Mouse (Mus musculus) layer of hippocampus, adult 2 months (tissue): ENCODE data around the gene St6galnac5. TPM values are rescaled to one million over a fixed set of nuclear protein-coding genes. Genes with fewer than 3 reads are reported as not detected.

ENCODE experiments used
- DNase-seq, 2 experiments: peaks; one replicate each; pipeline ENCODE4 v3.0.0; 2022; ENCODE audit warnings: low spot score in 2 of 2
- H3K27ac ChIP-seq: fragments of 200-600 bp; 2 replicates; pipeline ENCODE4 v1.8.1; 2022
- H3K4me3 ChIP-seq: fragments of 200-600 bp; 2 replicates; pipeline ENCODE4 v1.8.1; 2022; ENCODE audit warnings: mild to moderate bottlenecking
- CTCF ChIP-seq: fragments of 200-600 bp; conservative IDR thresholded peaks from 2 replicates; pipeline ENCODE4 v1.8.1; 2022; ENCODE audit warnings: antibody characterized with exemption, mild to moderate bottlenecking, moderate library complexity
- total RNA-seq, 2 experiments: library from RNA; stranded (reverse); gene quantifications; 2 replicates each; pipeline ENCODE4 v1.2.3; 2021

Gene St6galnac5
- total RNA-seq, 2 experiments from 2014 or later = 125 to 133 TPM

- DNase-seq = no peak
- no peak for TF ChIP-seq CTCF
- peak overlapping the region; percentile 29; the same call in 1 of the 2 replicates for H3K27ac ChIP-seq
- no peak overlapping the region for H3K4me3 ChIP-seq
Measured at GRCm38 (mm10) chr3:152944766-152945165, 37.3 kb downstream of the St6galnac5 start.

- 0 out of 2 replicates have a peak overlapping the region, but pooled peaks have one; percentile 14 for H3K27ac ChIP-seq
- no peak for DNase-seq
- no peak overlapping the region for H3K4me3 ChIP-seq
- no peak for TF ChIP-seq CTCF
Measured at GRCm38 (mm10) chr3:152942985-152943384, 39.1 kb downstream of the St6galnac5 start.

DNA sequence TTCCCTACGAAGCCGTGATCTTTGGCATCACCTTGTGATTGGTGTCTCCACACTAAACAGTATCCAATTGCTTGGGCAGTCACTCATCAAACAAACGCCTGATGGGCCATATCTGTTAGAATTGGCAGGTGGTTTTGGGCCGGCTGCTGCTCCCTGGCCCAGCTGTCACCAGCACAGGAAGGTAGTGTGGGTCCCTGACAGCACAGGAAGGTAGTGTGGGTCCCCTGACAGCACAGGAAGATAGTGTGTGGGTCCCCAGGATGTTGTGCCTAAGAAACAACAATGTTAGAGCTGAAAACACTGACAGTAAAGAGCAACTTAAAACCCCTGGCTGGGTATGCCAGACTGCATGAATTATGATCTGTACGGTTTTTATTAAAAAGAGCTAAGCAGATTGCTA is 40.4 kb downstream of the St6galnac5 start:
- Histone ChIP-seq H3K27ac (peak overlapping the region; percentile 0; the same call in 1 of the 2 replicates), H3K4me3 (no peak overlapping the region)
- DNase-seq = no peak
- TF ChIP-seq CTCF = no peak

DNA sequence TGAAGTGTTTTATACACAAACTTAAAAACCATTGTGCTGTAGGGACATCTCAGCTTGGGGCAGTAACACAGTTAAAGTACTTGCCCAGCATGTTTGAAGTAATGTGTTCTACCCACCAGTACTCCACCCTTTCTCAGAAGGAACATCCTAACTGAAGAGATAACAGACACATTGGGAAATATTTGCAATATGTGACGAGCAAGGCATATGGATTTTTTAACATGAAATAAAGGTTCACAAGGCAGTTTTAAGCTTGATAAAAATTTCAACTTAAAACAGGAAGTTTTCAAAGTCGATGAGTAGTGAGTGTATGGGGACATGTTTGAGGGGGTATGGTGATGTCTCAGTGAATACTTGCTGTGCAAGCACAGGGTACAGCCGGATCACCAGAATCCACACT is 45.7 kb downstream of the St6galnac5 start:
- Histone ChIP-seq H3K4me3 (no peak overlapping the region), H3K27ac (no peak overlapping the region)
- no peak for DNase-seq
- no peak for TF ChIP-seq CTCF

- Histone ChIP-seq H3K27ac (no peak overlapping the region), H3K4me3 (no peak overlapping the region)
- no peak for TF ChIP-seq CTCF
- DNase-seq = no peak
Measured at GRCm38 (mm10) chr3:152933737-152934136, 48.3 kb downstream of the St6galnac5 start.

GRCm38 (mm10) chr3:152932544-152932943 is 49.5 kb downstream of the St6galnac5 start:
- no peak overlapping the region for H3K27ac ChIP-seq
- DNase-seq = no peak
- no peak overlapping the region for H3K4me3 ChIP-seq
- TF ChIP-seq CTCF = no peak

GRCm38 (mm10) chr3:152932096-152932495 is 50.0 kb downstream of the St6galnac5 start:
- no peak for TF ChIP-seq CTCF
- Histone ChIP-seq H3K4me3 (no peak overlapping the region), H3K27ac (no peak overlapping the region)
- DNase-seq = no peak

- no peak for DNase-seq
- TF ChIP-seq CTCF = no peak
- Histone ChIP-seq H3K4me3 (no peak overlapping the region), H3K27ac (no peak overlapping the region)
Measured at GRCm38 (mm10) chr3:152931354-152931753, 50.7 kb downstream of the St6galnac5 start.

GRCm38 (mm10) chr3:152929788-152930281 is 52.2 kb downstream of the St6galnac5 start:
- DNase-seq = no peak
- Histone ChIP-seq H3K27ac (no peak overlapping the region), H3K4me3 (no peak overlapping the region)
- no peak for TF ChIP-seq CTCF

GRCm38 (mm10) chr3:152929256-152929787 is 52.7 kb downstream of the St6galnac5 start:
- TF ChIP-seq CTCF = no peak
- DNase-seq = no peak
- H3K4me3 ChIP-seq = no peak overlapping the region
- peak overlapping the region; percentile 50; the same call in 1 of the 2 replicates for H3K27ac ChIP-seq

GRCm38 (mm10) chr3:152928287-152928975 is 53.6 kb downstream of the St6galnac5 start:
- no peak for DNase-seq
- peak overlapping the region; percentile 50 for H3K27ac ChIP-seq
- no peak for TF ChIP-seq CTCF
- no peak overlapping the region for H3K4me3 ChIP-seq

DNA sequence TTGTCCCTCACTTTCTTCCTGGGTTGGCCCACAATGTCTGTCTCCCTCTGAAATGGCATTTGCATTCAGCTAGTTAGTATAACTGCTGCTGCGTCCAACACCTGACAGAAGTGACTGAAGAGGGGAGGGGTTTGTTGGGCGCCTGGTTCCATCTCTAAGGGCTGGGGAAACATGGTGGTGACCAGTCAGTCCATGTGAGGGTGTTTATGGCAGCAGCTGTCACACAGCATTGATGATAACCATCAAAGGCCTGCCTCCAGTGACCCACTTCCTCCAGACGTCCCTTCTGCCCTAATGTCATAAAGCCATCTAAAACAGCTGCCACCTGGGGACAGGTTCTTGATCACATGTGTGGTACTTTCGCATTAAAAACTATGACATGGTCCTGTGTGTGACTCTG is 55.9 kb downstream of the St6galnac5 start:
- DNase-seq = no peak
- no peak overlapping the region for H3K4me3 ChIP-seq
- TF ChIP-seq CTCF = no peak
- peak overlapping the region; percentile 2; the same call in 1 of the 2 replicates for H3K27ac ChIP-seq

DNA sequence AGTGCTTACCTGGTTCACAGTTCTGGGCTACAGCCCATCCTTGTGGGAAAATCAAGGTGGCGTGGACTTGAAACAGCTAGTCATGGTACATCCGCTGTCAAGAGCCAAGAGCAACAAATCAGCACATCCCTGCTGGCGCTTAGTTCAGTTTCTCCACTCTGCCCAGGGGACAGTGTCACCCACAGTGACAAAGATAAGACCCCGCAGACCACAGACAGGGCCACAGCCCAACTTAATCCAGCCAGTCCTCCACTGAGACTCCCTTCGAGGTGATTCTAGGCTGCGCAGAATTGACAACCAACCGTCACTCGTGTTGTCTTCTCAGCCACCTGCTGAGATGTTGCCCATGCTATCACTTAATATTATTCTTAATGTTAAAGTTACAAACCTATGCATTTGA is 56.7 kb downstream of the St6galnac5 start:
- no peak for DNase-seq
- peak overlapping the region; percentile 2; the same call in 1 of the 2 replicates for H3K27ac ChIP-seq
- no peak overlapping the region for H3K4me3 ChIP-seq
- no peak for TF ChIP-seq CTCF

DNA sequence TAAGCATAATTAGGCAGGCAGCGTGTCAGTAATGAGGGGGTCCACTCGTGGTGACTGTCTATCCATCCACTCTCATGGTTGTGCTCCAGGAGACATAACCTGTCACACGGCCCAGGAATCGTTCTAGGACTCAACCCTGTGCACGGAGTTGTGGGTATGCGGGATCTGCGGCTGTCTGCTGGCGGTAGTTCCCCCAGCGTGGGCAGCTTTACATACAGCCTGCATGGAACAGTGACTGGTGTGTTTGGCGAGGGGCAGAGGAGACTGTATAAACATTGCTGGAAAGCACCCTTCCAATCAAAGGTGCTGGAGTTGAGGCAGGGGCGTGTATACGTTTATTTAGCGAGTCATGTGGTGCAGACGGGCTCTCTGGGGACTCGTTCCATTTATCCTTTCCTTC is 58.5 kb downstream of the St6galnac5 start:
- TF ChIP-seq CTCF = no peak
- H3K27ac ChIP-seq = peak overlapping the region; percentile 12; the same call in 1 of the 2 replicates
- DNase-seq = no peak
- H3K4me3 ChIP-seq = no peak overlapping the region
